Mouse (Mus musculus) testis, adult 2 months (tissue): ENCODE data around the gene Synj1. TPM values are rescaled to one million over a fixed set of nuclear protein-coding genes. Genes with fewer than 3 reads are reported as not detected.

Experiments used
- H3K27ac ChIP-seq: fragments of 200-500 bp; 2 replicates; pipeline ENCODE4 v1.5.1; 2012; ENCODE audit warnings: low read depth, low read length; ENCODE audit not compliant: control insufficient read depth, insufficient read depth
- H3K27me3 ChIP-seq: fragments of 200-500 bp; 2 replicates; pipeline ENCODE4 v1.6.1; 2012; ENCODE audit warnings: mild to moderate bottlenecking, low read length, moderate library complexity; ENCODE audit not compliant: control insufficient read depth, insufficient read depth
- H3K36me3 ChIP-seq: fragments of 200-500 bp; 2 replicates; pipeline ENCODE4 v1.6.1; 2012; ENCODE audit warnings: mild to moderate bottlenecking, low read length; ENCODE audit not compliant: control insufficient read depth, insufficient read depth
- H3K4me1 ChIP-seq: fragments of 200-500 bp; 2 replicates; pipeline ENCODE4 v1.6.1; 2012; ENCODE audit warnings: low read length; ENCODE audit not compliant: control insufficient read depth, insufficient read depth
- H3K4me3 ChIP-seq: fragments of 200-500 bp; 2 replicates; pipeline ENCODE4 v1.5.1; 2012; ENCODE audit warnings: low read depth, mild to moderate bottlenecking, low read length, moderate library complexity, mixed read lengths; ENCODE audit not compliant: control insufficient read depth
- CTCF ChIP-seq: fragments of 200-500 bp; IDR thresholded peaks from 2 replicates; pipeline ENCODE4 v1.5.1; 2012; ENCODE audit warnings: low read depth, mild to moderate bottlenecking, inconsistent platforms, low read length, moderate library complexity; ENCODE audit not compliant: control insufficient read depth, insufficient read depth, insufficient replicate concordance
- POLR2A ChIP-seq: fragments of 200-500 bp; IDR thresholded peaks from 2 replicates; pipeline ENCODE4 v1.6.1; 2012; ENCODE audit warnings: low read depth, mild to moderate bottlenecking, inconsistent platforms, low read length, moderate library complexity; ENCODE audit not compliant: control insufficient read depth
- polyA plus RNA-seq: library from polyadenylated mRNA; depleted of rRNA; stranded (reverse); fragments of >200 nt; gene quantifications from 2 replicates; pipeline ENCODE4 v1.2.3, GENCODE M21; 2012

The Synj1 gene
- polyA plus RNA-seq, 1 experiment = 18.9 TPM

- no peaks in the 10 kb centered on the region for H3K27me3 ChIP-seq
- H3K4me3 ChIP-seq = no peak overlapping the region
- no peak overlapping the region for H3K27ac ChIP-seq
- no peaks in the 10 kb centered on the region for H3K4me1 ChIP-seq
- no peaks in the 10 kb centered on the region for H3K36me3 ChIP-seq
- TF ChIP-seq POLR2A (no peak), CTCF (no peak)
These were observed 15.6 kb downstream of the Synj1 start for GRCm38 (mm10) chr16:90995498-90995897.

GRCm38 (mm10) chr16:90995023-90995422 is 16.1 kb downstream of the Synj1 start:
- Histone ChIP-seq H3K27me3 (no peaks in the 10 kb centered on the region), H3K36me3 (no peaks in the 10 kb centered on the region), H3K4me3 (no peak overlapping the region), H3K4me1 (no peaks in the 10 kb centered on the region), H3K27ac (no peak overlapping the region)
- TF ChIP-seq CTCF = no peak
- TF ChIP-seq POLR2A = no peak

DNA sequence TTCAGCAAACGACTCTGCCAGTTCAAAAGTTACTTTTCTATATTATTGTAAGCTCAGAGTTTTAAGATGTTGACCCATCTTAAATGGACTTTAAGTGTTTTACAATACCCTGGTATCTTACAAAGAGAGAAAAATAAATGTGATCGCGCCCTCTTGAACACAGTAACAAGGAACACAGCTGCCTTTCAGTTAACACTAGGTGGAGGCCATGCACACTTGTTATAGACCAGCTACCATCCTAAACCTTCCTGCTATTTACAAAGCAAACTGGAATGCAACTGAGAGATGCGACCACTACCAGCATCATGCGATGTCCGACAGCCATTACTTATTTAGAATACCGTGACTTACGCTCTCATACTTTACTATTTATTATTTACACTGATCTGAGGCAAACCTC is 21.9 kb downstream of the Synj1 start:
- Histone ChIP-seq H3K4me3 (no peak overlapping the region), H3K4me1 (no peaks in the 10 kb centered on the region)

GRCm38 (mm10) chr16:90988665-90989064 is 22.4 kb downstream of the Synj1 start:
- H3K36me3 ChIP-seq = peaks cover 1% of the 10 kb centered on the region; the same call in 1 of the 2 replicates
- no peak for TF ChIP-seq POLR2A
- TF ChIP-seq CTCF = no peak
- no peaks in the 10 kb centered on the region for H3K27me3 ChIP-seq
- no peak overlapping the region for H3K27ac ChIP-seq
- H3K4me3 ChIP-seq = no peak overlapping the region
- no peaks in the 10 kb centered on the region for H3K4me1 ChIP-seq

More for the DNA sequence above, 21.9 kb downstream of the Synj1 start:
- TF ChIP-seq CTCF = no peak
- no peak for TF ChIP-seq POLR2A
- no peak overlapping the region for H3K27ac ChIP-seq
- no peaks in the 10 kb centered on the region for H3K27me3 ChIP-seq
- H3K36me3 ChIP-seq = peaks cover 1% of the 10 kb centered on the region; the same call in 1 of the 2 replicates

DNA sequence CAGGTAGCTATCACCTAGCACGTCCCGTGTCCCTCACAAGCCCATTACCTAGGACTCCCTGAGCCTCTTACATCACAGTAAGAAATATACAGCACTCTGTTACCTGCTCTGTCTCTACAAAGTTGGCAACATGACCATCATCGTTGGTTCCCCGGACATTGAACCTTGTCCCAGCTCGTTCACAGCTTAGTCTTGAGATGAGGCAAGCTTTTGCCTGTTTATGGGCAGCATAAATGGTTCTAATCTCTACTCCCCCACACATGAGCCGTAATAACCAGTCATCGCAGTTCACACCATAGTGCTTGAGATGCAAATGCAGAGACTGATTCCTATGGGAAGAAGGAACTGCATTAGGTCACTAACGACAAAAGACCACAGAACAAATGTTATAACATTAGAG is 23.1 kb downstream of the Synj1 start:
- Histone ChIP-seq H3K36me3 (peaks cover 1% of the 10 kb centered on the region; the same call in 1 of the 2 replicates), H3K27ac (no peak overlapping the region), H3K27me3 (no peaks in the 10 kb centered on the region), H3K4me1 (no peaks in the 10 kb centered on the region), H3K4me3 (no peak overlapping the region)
- no peak for TF ChIP-seq POLR2A

- TF ChIP-seq CTCF (no peak), POLR2A (no peak)
- no peak overlapping the region for H3K27ac ChIP-seq
- no peak overlapping the region for H3K4me3 ChIP-seq
- H3K4me1 ChIP-seq = no peaks in the 10 kb centered on the region
- peaks cover 3% of the 10 kb centered on the region for H3K36me3 ChIP-seq
- H3K27me3 ChIP-seq = no peaks in the 10 kb centered on the region
These were observed 40.1 kb downstream of the Synj1 start for GRCm38 (mm10) chr16:90971004-90971403.

GRCm38 (mm10) chr16:90966241-90966640 is 44.9 kb downstream of the Synj1 start:
- no peak for TF ChIP-seq CTCF
- Histone ChIP-seq H3K27ac (no peak overlapping the region), H3K4me3 (no peak overlapping the region), H3K36me3 (no peaks in the 10 kb centered on the region; the same call in 1 of the 2 replicates), H3K27me3 (no peaks in the 10 kb centered on the region), H3K4me1 (no peaks in the 10 kb centered on the region)

GRCm38 (mm10) chr16:90964302-90964701 is 46.8 kb downstream of the Synj1 start:
- no peaks in the 10 kb centered on the region for H3K4me1 ChIP-seq
- TF ChIP-seq POLR2A (no peak), CTCF (no peak)
- H3K27me3 ChIP-seq = no peaks in the 10 kb centered on the region
- no peak overlapping the region for H3K27ac ChIP-seq
- H3K4me3 ChIP-seq = no peak overlapping the region
- no peaks in the 10 kb centered on the region; the same call in 1 of the 2 replicates for H3K36me3 ChIP-seq
